7 mouse cellular contexts compared by ENCODE assay signal in the genomic region with DNA sequence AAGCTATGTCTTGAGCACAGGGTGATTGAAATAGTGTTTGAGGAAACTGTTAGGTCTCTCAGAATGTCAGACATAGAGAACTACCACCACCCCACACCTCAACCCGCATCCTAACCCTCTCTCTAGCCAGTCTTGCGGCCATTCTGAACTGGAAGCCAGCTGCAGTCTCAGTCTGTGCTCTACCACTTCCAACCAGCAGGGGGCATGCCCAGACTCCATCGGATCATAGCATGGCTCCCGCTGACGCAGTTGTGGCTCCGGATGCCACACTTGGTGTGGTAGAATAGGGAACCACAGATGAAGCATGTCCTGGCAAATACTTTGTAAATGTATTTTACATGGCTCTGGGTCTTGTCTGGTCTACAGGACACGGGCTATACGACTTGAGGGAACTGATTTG. TPM values are rescaled to one million over a fixed set of nuclear protein-coding genes. Genes with fewer than 3 reads are reported as not detected.
DNase-seq lines count a peak whose midpoint lies in the region; ATAC-seq and TF ChIP-seq lines count a peak whose summit lies in the region.

No protein-coding gene starts in this region.

- H3K9ac ChIP-seq in liver, postnatal 0 days (replicated peaks) = peak overlapping the region; percentile 34; the same call in 1 of the 2 replicates

- no peaks in the 10 kb centered on the region for H3K4me1 ChIP-seq in bone marrow, adult 2 months (ENCODE audit: control insufficient read depth, insufficient read depth, low read length)
- 0 out of 2 replicates have a peak, but pooled peaks cover 2% of the 10 kb centered on the region for H3K4me1 ChIP-seq in liver, postnatal 0 days (ENCODE audit: insufficient read depth)
- peaks cover 5% of the 10 kb centered on the region for H3K4me1 ChIP-seq in testis, adult 2 months (ENCODE audit: control insufficient read depth, insufficient read depth, low read length)

- H3K4me3 ChIP-seq in bone marrow, adult 2 months (replicated peaks; ENCODE audit: control insufficient read depth, low read depth, low read length) = no peak overlapping the region
- peak overlapping the region; percentile 53 for H3K4me3 ChIP-seq in liver, postnatal 0 days (ENCODE audit: low read depth, low read length)
- H3K4me3 ChIP-seq in testis, adult 2 months (ENCODE audit: control insufficient read depth, low read depth, low read length) = peak overlapping the region; percentile 36; the same call in 1 of the 2 replicates

- no peaks in the 10 kb centered on the region for H3K27me3 ChIP-seq in liver, postnatal 0 days (ENCODE audit: insufficient read depth, low read length)
- no peaks in the 10 kb centered on the region for H3K27me3 ChIP-seq in testis, adult 2 months (ENCODE audit: control insufficient read depth, insufficient read depth, low read length)

- peak; percentile 34; the same call in 1 of the 2 replicates for TF ChIP-seq CTCF in bone marrow, adult 2 months (IDR thresholded peaks at IDR 0.05; ENCODE audit: control insufficient read depth, insufficient read depth, low read length)
- peak; percentile 84 for TF ChIP-seq CTCF in liver, postnatal 0 days (IDR thresholded peaks at IDR 0.05; ENCODE audit: low read depth)
- TF ChIP-seq CTCF in testis, adult 2 months (IDR thresholded peaks at IDR 0.05; ENCODE audit: control insufficient read depth, insufficient read depth, insufficient replicate concordance, low read depth, low read length) = peak; percentile 98

- no peak for TF ChIP-seq POLR2A in bone marrow, adult 2 months (IDR thresholded peaks at IDR 0.05; ENCODE audit: borderline replicate concordance, control insufficient read depth, low read depth, low read length)
- TF ChIP-seq POLR2A in testis, adult 2 months (IDR thresholded peaks at IDR 0.05; ENCODE audit: control insufficient read depth, low read depth, low read length) = no peak

- H3K27ac ChIP-seq in bone marrow, adult 2 months (ENCODE audit: control insufficient read depth, insufficient read depth, low read depth, low read length, poor library complexity) = no peak overlapping the region
- no peak overlapping the region for H3K27ac ChIP-seq in liver, postnatal 0 days (ENCODE audit: low read depth)
- H3K27ac ChIP-seq in testis, adult 2 months (ENCODE audit: control insufficient read depth, insufficient read depth, low read depth, low read length) = no peak overlapping the region

- intact Hi-C loops in left cerebral cortex, postnatal 4 days (cut with DNase I) = no loop called here
- intact Hi-C loops in left cerebral cortex, postnatal 25 days (cut with DNase I) = no loop called here

- no peaks in the 10 kb centered on the region for H3K9me3 ChIP-seq in liver, postnatal 0 days (ENCODE audit: low read length)

- no peak for TF ChIP-seq EP300 in liver, postnatal 0 days (IDR thresholded peaks at IDR 0.05; ENCODE audit: low read depth)

- no peaks in the 10 kb centered on the region for H3K36me3 ChIP-seq in liver, postnatal 0 days (replicated peaks; ENCODE audit: insufficient read depth, low read length)
- H3K36me3 ChIP-seq in testis, adult 2 months (ENCODE audit: control insufficient read depth, insufficient read depth, low read length) = no peaks in the 10 kb centered on the region

- 45% methylated on average over 8 of the region's 8 CpGs for WGBS in bone marrow, adult 2 months
- WGBS in liver, postnatal 0 days (ENCODE audit: insufficient replicate concordance) = 38% methylated on average over 8 of the region's 8 CpGs

- H3K4me2 ChIP-seq in liver, postnatal 0 days (ENCODE audit: low read depth, low read length) = peak overlapping the region; percentile 67

- peak; percentile 31 for DNase-seq in left cerebral cortex, postnatal 4 days
- DNase-seq in left cerebral cortex, postnatal 25 days (ENCODE audit: low spot score in 2 of 2) = no peak
- peak; percentile 44 for DNase-seq in NIH3T3 (ENCODE audit: low read depth)
- DNase-seq in liver, postnatal 0 days = peak; percentile 79

- ATAC-seq in granulocyte monocyte progenitor cell, adult 5-6 weeks (replicated peaks; ENCODE audit: poor library complexity, severe bottlenecking) = peak; percentile 78
- peak; percentile 56 for ATAC-seq in liver, postnatal 0 days

RNA-seq across cellular contexts. Expression of a gene that starts 2.2 kb away (rescaled TPM):
- not detected for total RNA-seq in left cerebral cortex, postnatal 4 days (2021)
- not detected for total RNA-seq in left cerebral cortex, postnatal 25 days (2021)
- polyA plus RNA-seq in bone marrow, adult 2 months (2011; ENCODE audit: insufficient read depth, insufficient read length, low replicate concordance, missing spikeins) = 7.3 and 44.0 TPM in 2 replicates
- not detected in 2 replicates for total RNA-seq in granulocyte monocyte progenitor cell, adult 5-6 weeks (2014; fragmentation: Nextera tagmentation)
- not detected in 2 replicates for total RNA-seq in granulocyte monocyte progenitor cell, adult 5-6 weeks (2017)
- polyA plus RNA-seq in liver, postnatal 0 days (2015; fragmentation: Nextera tagmentation; extraction: Ambion mirVana) = 2,757 and 2,761 TPM in 2 replicates
- polyA plus RNA-seq in testis, adult 2 months (2012; rRNA removed) = 0.12 TPM in 1 of 2 replicates, not detected in the other

Comparison
In these comparisons a context has a peak if more than half of its experiments do, and no peak if none do; other contexts are left out.
1. DNase-seq: peak in left cerebral cortex, postnatal 4 days (single experiment), NIH3T3 (single experiment) and liver, postnatal 0 days (single experiment); none in left cerebral cortex, postnatal 25 days (0 of 2).
2. CTCF ChIP-seq: peak in every context shown above with its lines; median percentile 98 in testis, adult 2 months; 84 in liver, postnatal 0 days; 34 in bone marrow, adult 2 months.